8 mouse cellular contexts compared by ENCODE assay signal in the genomic region with DNA sequence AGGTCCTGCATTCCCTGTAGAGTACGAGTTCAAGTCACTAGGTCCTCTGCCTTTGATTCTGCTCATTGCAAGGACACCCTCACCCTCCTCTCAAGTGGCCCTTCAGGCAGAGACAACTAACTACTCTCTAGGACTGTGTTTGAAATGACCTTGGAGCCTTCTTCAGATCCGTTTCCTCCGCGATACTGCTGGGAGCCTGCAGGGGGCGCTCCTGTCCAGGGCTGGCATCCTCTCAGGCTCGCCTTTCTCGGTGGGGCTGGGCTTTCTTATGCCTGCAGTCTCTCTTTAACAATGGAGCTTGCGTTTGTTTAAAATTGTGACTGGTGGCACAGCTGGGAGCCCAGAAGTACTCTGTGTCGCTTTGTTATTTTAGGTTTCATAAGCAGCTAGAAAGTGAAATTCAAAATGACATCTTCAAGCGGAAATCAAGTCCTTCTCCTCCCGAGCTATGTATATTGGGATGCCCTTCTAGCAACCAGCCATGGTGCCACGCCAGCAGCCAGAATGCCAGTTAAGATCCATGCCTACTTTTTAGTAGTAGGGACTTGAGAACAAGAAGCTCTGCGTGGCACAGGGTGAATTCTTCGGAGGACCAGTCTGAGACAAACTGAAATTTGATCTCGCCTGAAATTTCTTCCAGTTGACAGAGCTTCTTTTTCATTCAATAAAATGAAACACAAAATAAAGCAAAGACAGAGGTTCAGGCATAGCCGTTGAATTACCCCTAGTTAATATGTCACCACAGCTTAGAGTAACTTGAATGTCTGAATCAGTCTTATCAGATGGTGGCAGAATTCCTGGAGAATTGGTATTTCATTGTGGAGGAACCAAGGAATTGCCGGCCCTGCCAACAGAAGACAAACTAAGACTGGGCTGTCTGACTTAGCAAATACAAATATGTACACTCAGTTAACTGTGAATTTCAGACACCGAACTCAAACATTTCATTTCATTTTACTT. TPM values are rescaled to one million over a fixed set of nuclear protein-coding genes. Genes with fewer than 3 reads are reported as not detected.
A peak's percentile ranks its signal among the peaks of the same experiment; 100 is the strongest.
DNase-seq lines count a peak whose midpoint lies in the region; ATAC-seq and TF ChIP-seq lines count a peak whose summit lies in the region.

No protein-coding gene starts in this region.

- H3K4me1 ChIP-seq in intestine, postnatal 0 days (replicated peaks; ENCODE audit: control insufficient read depth, insufficient read depth, low read length) = no peaks in the 10 kb centered on the region
- H3K4me1 ChIP-seq in midbrain, embryonic 11.5 days (ENCODE audit: control insufficient read depth, insufficient read depth, low read length) = no peaks in the 10 kb centered on the region

- H3K27ac ChIP-seq in intestine, postnatal 0 days (ENCODE audit: low read depth, low read length) = no peak overlapping the region
- no peak overlapping the region for H3K27ac ChIP-seq in midbrain, embryonic 11.5 days (ENCODE audit: low read depth, low read length)

- H3K9ac ChIP-seq in intestine, postnatal 0 days (ENCODE audit: low read depth, low read length) = no peak overlapping the region
- peak overlapping the region; percentile 20; the same call in 1 of the 2 replicates for H3K9ac ChIP-seq in midbrain, embryonic 11.5 days (ENCODE audit: low read length)

- no peaks in the 10 kb centered on the region for H3K36me3 ChIP-seq in intestine, postnatal 0 days (ENCODE audit: control insufficient read depth, insufficient read depth)
- no peaks in the 10 kb centered on the region for H3K36me3 ChIP-seq in midbrain, embryonic 11.5 days (ENCODE audit: control insufficient read depth, insufficient read depth, low read length)

- peak; percentile 98 for TF ChIP-seq CTCF in intestine, postnatal 0 days (IDR thresholded peaks at IDR 0.05; ENCODE audit: low read depth)

- H3K27me3 ChIP-seq in intestine, postnatal 0 days (replicated peaks; ENCODE audit: control insufficient read depth, insufficient read depth, low read length) = no peaks in the 10 kb centered on the region
- no peaks in the 10 kb centered on the region for H3K27me3 ChIP-seq in midbrain, embryonic 11.5 days (ENCODE audit: control insufficient read depth, insufficient read depth, low read length)

- H3K4me2 ChIP-seq in intestine, postnatal 0 days (replicated peaks; ENCODE audit: low read depth) = peak overlapping the region; percentile 66
- H3K4me2 ChIP-seq in midbrain, embryonic 11.5 days = peak overlapping the region; percentile 16; the same call in 1 of the 2 replicates

- intact Hi-C loops in left cerebral cortex, postnatal 36 days (cut with DNase I) = loop anchor here (2.0 to 5.0 kb wide), 3 partner anchors 62 to 294 kb away; no protein-coding TSS in a partner anchor

- ATAC-seq in intestine, postnatal 0 days = peak; percentile 19; the same call in 1 of the 2 replicates
- peak; percentile 66 for ATAC-seq in midbrain, embryonic 11.5 days (ENCODE audit: low FRiP score)

- 9% methylated on average over 18 of the region's 18 CpGs for WGBS in intestine, postnatal 0 days
- WGBS in midbrain, embryonic 11.5 days = 33% methylated on average over 18 of the region's 18 CpGs

- peak; percentile 82 for DNase-seq in adrenal gland, adult 8-10 months
- DNase-seq in embryo, embryonic 11.5 days (ENCODE audit: low read depth, low spot score) = peak; percentile 64
- DNase-seq in gastrocnemius, postnatal 4 days (ENCODE audit: low spot score in 2 of 2) = peak; percentile 82
- DNase-seq in left cerebral cortex, postnatal 36 days (ENCODE audit: low spot score in 2 of 2) = peak; percentile 86 to 89
- peak; percentile 98 for DNase-seq in midbrain, embryonic 11.5 days (ENCODE audit: low spot score, missing footprints)
- peak; percentile 93 for DNase-seq in right cerebral cortex, postnatal 4 days
- peak; percentile 80 for DNase-seq in yolk sac, embryonic 10.5 days (ENCODE audit: low spot score)

- H3K4me3 ChIP-seq in intestine, postnatal 0 days (ENCODE audit: low read depth, low read length) = peak overlapping the region; percentile 37
- H3K4me3 ChIP-seq in midbrain, embryonic 11.5 days (ENCODE audit: low read depth, low read length) = no peak overlapping the region

- H3K9me3 ChIP-seq in intestine, postnatal 0 days (ENCODE audit: control insufficient read depth) = no peaks in the 10 kb centered on the region
- no peaks in the 10 kb centered on the region for H3K9me3 ChIP-seq in midbrain, embryonic 11.5 days (ENCODE audit: control insufficient read depth, low read length)

RNA-seq across cellular contexts. Expression of gene Ubr2, which starts 28.8 kb away (rescaled TPM):
- total RNA-seq in adrenal gland, adult 8-10 months (2022) = 100 to 1,000 TPM in 1 of 4 experiments, 10 to 100 TPM in 3; 80.2 to 105 (median 91.0) TPM
- 10 to 100 TPM; 37.7 to 44.1 TPM for total RNA-seq in gastrocnemius, postnatal 4 days (2021)
- polyA plus RNA-seq in intestine, postnatal 0 days (2015; fragmentation: Nextera tagmentation; extraction: Ambion mirVana) = 4.9 and 5.4 TPM in 2 replicates
- total RNA-seq in left cerebral cortex, postnatal 36 days (2021) = 10 to 100 TPM; 49.9 to 62.8 TPM
- polyA plus RNA-seq in midbrain, embryonic 11.5 days (2014; fragmentation: Nextera tagmentation; extraction: Ambion mirVana) = 18.1 and 18.7 TPM in 2 replicates
